Mouse (Mus musculus) small intestine, adult 2 months (tissue): ENCODE results near the gene Glcci1. TPM values are rescaled to one million over a fixed set of nuclear protein-coding genes. Genes with fewer than 3 reads are reported as not detected.

Source experiments
- H3K27ac ChIP-seq: fragments of 200-500 bp; 2 replicates; pipeline ENCODE4 v1.5.1; 2012; ENCODE audit warnings: low read depth, low read length, control low read depth, inconsistent platforms; ENCODE audit not compliant: insufficient read depth
- H3K27me3 ChIP-seq: fragments of 200-500 bp; 2 replicates; pipeline ENCODE4 v1.6.1; 2012; ENCODE audit warnings: mild to moderate bottlenecking, moderate library complexity, low read length, inconsistent platforms; ENCODE audit not compliant: control insufficient read depth, insufficient read depth
- H3K36me3 ChIP-seq: fragments of 200-500 bp; 2 replicates; pipeline ENCODE4 v1.6.1; 2012; ENCODE audit warnings: mild to moderate bottlenecking, low read length, control low read depth, inconsistent platforms; ENCODE audit not compliant: control insufficient read depth, insufficient read depth
- H3K4me1 ChIP-seq: fragments of 200-500 bp; 2 replicates; pipeline ENCODE4 v1.6.1; 2012; ENCODE audit warnings: low read length, inconsistent platforms, mixed read lengths; ENCODE audit not compliant: control insufficient read depth, insufficient read depth, insufficient read length
- H3K4me3 ChIP-seq: fragments of 200-500 bp; 2 replicates; pipeline ENCODE4 v1.5.1; 2012; ENCODE audit warnings: low read depth, mild to moderate bottlenecking, control low read depth, inconsistent platforms, low read length, moderate library complexity
- CTCF ChIP-seq: fragments of 200-500 bp; IDR thresholded peaks from 2 replicates; pipeline ENCODE4 v1.5.1; 2012; ENCODE audit warnings: low read depth, mild to moderate bottlenecking, control low read depth, inconsistent platforms, low read length, moderate library complexity, mixed read lengths; ENCODE audit not compliant: insufficient replicate concordance, insufficient read length; ENCODE audit errors: extremely low read depth
- POLR2A ChIP-seq: fragments of 200-500 bp; IDR thresholded peaks from 2 replicates; pipeline ENCODE4 v1.6.1; 2012; ENCODE audit warnings: low read depth, mild to moderate bottlenecking, control low read depth, inconsistent platforms, low read length, moderate library complexity
- WGBS: fragments of 180-500 bp; shearing (Covaris S2); methylation state at CpG from one replicate; pipeline ENCODE4 v1.1.7; 2018; 5-methylcytosine and 5-hydroxymethylcytosine counted together
- polyA plus RNA-seq: library from polyadenylated mRNA; depleted of rRNA; stranded (reverse); fragments of >200 nt; gene quantifications from 2 replicates; pipeline ENCODE4 v1.2.3, GENCODE M21; 2012; rRNA removed

Gene Glcci1
- 3.2 and 3.5 TPM in 2 replicates for polyA plus RNA-seq

- H3K4me3 ChIP-seq: peak within 1 kb of the TSS; percentile 84
- 2% methylated on average over 50 of the region's 69 CpGs for WGBS
- peak within 1 kb of the TSS; percentile 98 for H3K27ac ChIP-seq
- no peaks in the 10 kb centered on the region for H3K27me3 ChIP-seq
- TF ChIP-seq CTCF: no peak
- TF ChIP-seq POLR2A: no peak; the same call in 1 of the 2 replicates
- H3K4me1 ChIP-seq: peaks cover 5% of the 10 kb centered on the region; the same call in 1 of the 2 replicates
- H3K36me3 ChIP-seq: no peaks in the 10 kb centered on the region
These were observed at the start of gene Glcci1 for GRCm38 (mm10) chr6:8509551-8509950. Gene Glcci1, plus strand, starts transcription at chr6:8509600.

GRCm38 (mm10) chr6:8462447-8462846, 47.0 kb upstream of the Glcci1 start:
- WGBS: 32% methylated on average over 2 of the region's 2 CpGs
- Histone ChIP-seq H3K36me3 (no peaks in the 10 kb centered on the region), H3K4me3 (no peak overlapping the region), H3K27me3 (no peaks in the 10 kb centered on the region), H3K27ac (no peak overlapping the region), H3K4me1 (peaks cover 26% of the 10 kb centered on the region)
- no peak for TF ChIP-seq CTCF
- no peak for TF ChIP-seq POLR2A

- TF ChIP-seq CTCF: no peak
- no peak for TF ChIP-seq POLR2A
- H3K4me3 ChIP-seq: no peak overlapping the region
- WGBS: 24% methylated on average over 1 of the region's 1 CpGs
These were observed 44.0 kb upstream of the Glcci1 start for GRCm38 (mm10) chr6:8465388-8465787.

GRCm38 (mm10) chr6:8465985-8466384, 43.4 kb upstream of the Glcci1 start:
- H3K27ac ChIP-seq: peak overlapping the region; percentile 54; the same call in 1 of the 2 replicates
- H3K4me3 ChIP-seq: no peak overlapping the region
- peaks cover 23% of the 10 kb centered on the region for H3K4me1 ChIP-seq
- no peaks in the 10 kb centered on the region for H3K27me3 ChIP-seq
- 24% methylated on average over 5 of the region's 5 CpGs for WGBS
- TF ChIP-seq POLR2A: no peak
- TF ChIP-seq CTCF: no peak
- H3K36me3 ChIP-seq: no peaks in the 10 kb centered on the region

More at GRCm38 (mm10) chr6:8465388-8465787, 44.0 kb upstream of the Glcci1 start:
- H3K27ac ChIP-seq: no peak overlapping the region
- no peaks in the 10 kb centered on the region for H3K36me3 ChIP-seq
- peaks cover 26% of the 10 kb centered on the region for H3K4me1 ChIP-seq
- no peaks in the 10 kb centered on the region for H3K27me3 ChIP-seq

- Histone ChIP-seq H3K4me1 (peaks cover 21% of the 10 kb centered on the region), H3K27me3 (no peaks in the 10 kb centered on the region), H3K4me3 (no peak overlapping the region), H3K36me3 (no peaks in the 10 kb centered on the region), H3K27ac (no peak overlapping the region)
- 58% methylated on average over 10 of the region's 10 CpGs for WGBS
- no peak for TF ChIP-seq CTCF
- TF ChIP-seq POLR2A: no peak
These were observed 41.6 kb upstream of the Glcci1 start for GRCm38 (mm10) chr6:8467667-8468337.

GRCm38 (mm10) chr6:8469918-8470317, 39.5 kb upstream of the Glcci1 start:
- TF ChIP-seq CTCF: no peak
- TF ChIP-seq POLR2A: no peak

GRCm38 (mm10) chr6:8472125-8472524, 37.3 kb upstream of the Glcci1 start:
- Histone ChIP-seq H3K27ac (no peak overlapping the region), H3K4me3 (no peak overlapping the region), H3K4me1 (peaks cover under 1% of the 10 kb centered on the region), H3K27me3 (no peaks in the 10 kb centered on the region), H3K36me3 (no peaks in the 10 kb centered on the region)
- WGBS: 94% methylated on average over 3 of the region's 3 CpGs
- TF ChIP-seq POLR2A: no peak
- no peak for TF ChIP-seq CTCF

More at GRCm38 (mm10) chr6:8469918-8470317, 39.5 kb upstream of the Glcci1 start:
- H3K4me1 ChIP-seq: peaks cover 12% of the 10 kb centered on the region
- H3K27ac ChIP-seq: no peak overlapping the region
- H3K27me3 ChIP-seq: no peaks in the 10 kb centered on the region
- H3K4me3 ChIP-seq: no peak overlapping the region
- H3K36me3 ChIP-seq: no peaks in the 10 kb centered on the region
- WGBS: 93% methylated on average over 3 of the region's 3 CpGs

- no peak overlapping the region for H3K4me3 ChIP-seq
- no peak overlapping the region for H3K27ac ChIP-seq
- no peaks in the 10 kb centered on the region for H3K36me3 ChIP-seq
- 47% methylated on average over 5 of the region's 5 CpGs for WGBS
- H3K4me1 ChIP-seq: no peaks in the 10 kb centered on the region; the same call in 1 of the 2 replicates
- H3K27me3 ChIP-seq: no peaks in the 10 kb centered on the region
- TF ChIP-seq POLR2A (no peak), CTCF (no peak)
These were observed 36.5 kb upstream of the Glcci1 start for GRCm38 (mm10) chr6:8472915-8473314.
